Mouse (Mus musculus) myocyte (in vitro differentiated cells): ENCODE data around the gene D930020B18Rik.

Experiments used
- CEBPB ChIP-seq: IDR thresholded peaks from 2 replicates; pipeline ENCODE4 v1.6.1; 2011; ENCODE audit warnings: mild to moderate bottlenecking, moderate library complexity; ENCODE audit not compliant: poor library complexity, insufficient read depth, severe bottlenecking
- MYOD1 ChIP-seq, 3 experiments: IDR thresholded peaks; one replicate each; pipeline ENCODE4 v1.6.1; 2011; ENCODE audit warnings: control low read depth in 2 of 3, low read depth in 2 of 3, mild to moderate bottlenecking in 2 of 3, moderate library complexity in 1 of 3; ENCODE audit not compliant: insufficient read length in 2 of 3, control insufficient read depth in 1 of 3
- POLR2A ChIP-seq: IDR thresholded peaks from one replicate; pipeline ENCODE4 v1.6.1; 2011; ENCODE audit warnings: low read depth, mild to moderate bottlenecking, control low read depth, moderate library complexity; ENCODE audit not compliant: insufficient read length
- POLR2AphosphoS2 ChIP-seq: IDR thresholded peaks from one replicate; pipeline ENCODE4 v1.6.1; 2011; ENCODE audit warnings: low read depth, control low read depth; ENCODE audit not compliant: insufficient read length
- USF1 ChIP-seq: IDR thresholded peaks from one replicate; pipeline ENCODE4 v1.6.1; 2011; ENCODE audit warnings: low read depth, mild to moderate bottlenecking, control low read depth, moderate library complexity

- TF ChIP-seq MYOD1 (IDR thresholded peaks at IDR 0.05; ENCODE audit: control insufficient read depth in 1 of 3, insufficient read length in 2 of 3, low read depth in 2 of 3), result no peak
- no peak for TF ChIP-seq CEBPB
- TF ChIP-seq USF1, result no peak
- no peak for TF ChIP-seq POLR2A
- TF ChIP-seq POLR2AphosphoS2, result no peak
Observed at GRCm38 (mm10) chr10:121703619-121704018, 62.2 kb downstream of the D930020B18Rik start.
